Mouse (Mus musculus) kidney, adult 18-20 months (tissue): ENCODE measurements around the gene Pgk2.
"Not testable (repeated sequence)": the region's sequence is repeated elsewhere in the genome, so short reads cannot be mapped to it uniquely, and the experiment has no call there.

Experiments used
- DNase-seq: peaks from one replicate; pipeline ENCODE4 v3.0.0; 2021

The Pgk2 gene

DNA sequence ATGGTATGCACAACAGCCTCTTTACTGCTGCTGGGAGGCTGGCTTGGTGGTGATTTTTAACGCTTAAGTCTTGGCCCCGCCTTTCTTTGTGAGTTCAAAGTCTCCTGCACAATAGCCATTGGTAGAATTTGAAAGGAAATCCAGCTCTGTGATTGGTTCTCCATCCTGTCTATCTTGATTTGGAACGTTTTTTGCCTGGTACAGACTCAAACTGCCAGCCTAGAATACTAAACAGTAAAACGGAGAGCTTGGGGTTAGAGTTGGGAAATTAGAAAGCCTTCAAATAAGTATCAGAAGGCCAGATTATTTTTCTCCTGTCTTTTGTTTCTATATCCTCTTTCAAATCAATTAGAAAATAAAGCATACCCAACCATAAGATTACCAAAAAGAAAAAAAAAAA is at the start of gene Pgk2:
TSS of gene Pgk2 (minus strand) at position 101 of the 400 bp plus-strand sequence.
- DNase-seq: no peak

DNA sequence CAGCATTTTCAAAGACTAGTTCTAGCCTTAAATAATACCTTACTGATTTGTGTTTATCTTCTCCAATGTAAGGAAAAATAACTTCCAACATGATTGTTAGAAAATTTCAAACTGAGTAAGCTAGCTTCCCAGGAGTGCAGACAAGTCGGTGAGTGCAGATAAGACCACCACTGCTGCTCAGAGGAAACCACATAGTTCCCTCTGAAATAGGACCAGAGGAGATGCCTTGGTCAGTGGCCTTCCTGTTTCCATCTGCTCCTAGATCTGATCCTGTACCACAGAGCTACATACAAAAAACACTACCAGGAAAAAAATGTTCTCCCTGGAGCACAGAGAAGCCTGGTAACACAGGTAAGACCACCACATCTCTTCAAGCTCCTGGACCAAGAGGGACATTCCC is 44.0 kb upstream of the Pgk2 start:
- no peak for DNase-seq

DNA sequence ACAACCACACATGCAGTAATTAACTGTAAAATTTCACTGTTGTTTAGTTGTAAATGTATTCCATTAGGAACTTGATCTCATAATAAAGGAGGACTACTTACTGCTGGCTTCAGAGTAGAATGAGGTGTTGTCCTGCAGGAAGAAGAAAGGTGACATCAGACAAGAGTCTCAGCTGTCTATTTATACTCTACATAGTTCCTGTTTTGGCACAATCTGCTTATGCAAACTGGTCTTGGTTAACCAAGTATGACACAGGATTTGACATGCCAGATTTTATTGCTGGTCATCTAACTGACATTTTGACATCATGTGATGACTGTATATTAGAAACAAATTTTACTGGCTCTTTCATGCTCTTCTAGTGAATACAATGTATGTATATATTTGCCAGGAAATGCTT is 33.7 kb upstream of the Pgk2 start, which contains the start of gene Crisp3:
TSS of gene Crisp3 (minus strand) at position 154 of the 400 bp plus-strand sequence.
- no peak for DNase-seq

DNA sequence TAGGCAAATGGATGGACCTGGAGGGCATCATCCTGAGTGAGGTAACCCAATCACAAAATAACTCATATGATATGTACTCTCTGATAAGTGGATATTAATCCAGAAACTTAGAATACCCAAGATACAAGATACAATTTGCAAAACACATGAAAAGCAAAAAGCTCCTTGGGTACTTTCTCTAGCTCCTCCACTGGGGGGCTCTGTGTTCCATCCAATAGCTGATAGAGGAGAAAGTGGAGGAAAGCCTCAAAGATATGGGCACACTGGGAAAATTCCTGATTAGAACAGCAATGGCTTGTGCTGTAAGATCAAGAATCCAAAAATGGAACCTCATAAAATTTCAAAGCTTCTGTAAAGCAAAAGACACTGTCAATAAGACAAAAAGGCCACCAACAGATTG is 6.6 kb downstream of the Pgk2 start:
- not testable (repeated sequence) for DNase-seq

DNA sequence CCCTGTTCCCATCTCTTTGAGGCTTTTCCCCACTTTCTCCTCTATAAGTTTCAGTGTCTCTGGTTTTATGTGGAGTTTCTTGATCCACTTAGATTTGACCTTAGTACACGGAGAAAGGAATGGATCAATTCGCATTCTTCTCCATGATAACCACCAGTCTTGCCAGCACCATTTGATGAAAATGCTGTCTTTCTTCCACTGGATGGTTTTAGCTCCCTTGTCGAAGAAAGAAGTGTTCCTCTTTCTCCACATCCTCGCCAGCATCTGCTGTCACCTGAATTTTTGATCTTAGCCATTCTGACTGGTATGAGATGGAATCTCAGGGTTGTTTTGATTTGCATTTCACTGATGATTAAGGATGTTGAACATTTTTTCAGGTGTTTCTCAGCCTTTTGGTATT is 18.2 kb downstream of the Pgk2 start:
- not testable (repeated sequence) for DNase-seq

DNA sequence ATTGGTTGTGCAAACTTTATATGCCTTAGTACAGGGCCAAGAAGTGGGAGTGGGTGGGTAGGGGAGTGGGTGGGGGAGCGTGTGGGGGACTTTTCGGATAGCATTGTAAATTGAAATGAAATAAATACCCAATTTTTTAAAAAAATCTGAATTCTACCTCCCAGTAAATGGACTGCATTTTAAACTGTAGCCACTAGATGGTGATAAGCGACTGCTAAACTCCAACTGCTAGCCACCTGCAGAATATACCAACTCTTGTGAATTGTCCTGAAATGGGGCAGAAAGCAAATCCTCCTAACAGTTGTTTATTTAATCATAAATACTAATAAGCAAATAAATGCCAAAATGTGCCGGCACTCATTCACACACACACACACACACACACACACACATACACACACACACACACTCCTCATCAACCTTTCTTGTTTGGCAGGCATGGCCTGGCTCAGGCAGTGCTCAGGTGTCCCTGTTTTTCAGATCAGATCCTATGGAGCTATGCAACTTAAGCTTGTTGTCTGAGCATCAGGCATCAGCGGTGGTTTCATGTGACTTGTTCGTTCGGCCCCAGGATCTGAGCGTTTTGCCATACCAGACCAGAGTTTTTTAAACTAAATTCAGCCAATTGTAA is 50.6 kb downstream of the Pgk2 start:
- not testable (repeated sequence) for DNase-seq
